Mouse (Mus musculus) stomach, postnatal 0 days (tissue): Measurements from ENCODE around the gene Nars2.

ENCODE experiments used
- CTCF ChIP-seq: IDR thresholded peaks from 2 replicates; pipeline ENCODE4 v1.5.1; 2016; ENCODE audit warnings: antibody characterized with exemption, low read depth, mild to moderate bottlenecking, moderate library complexity
- EP300 ChIP-seq: optimal IDR thresholded peaks from 2 replicates; pipeline ENCODE3; 2016; ENCODE audit warnings: antibody characterized with exemption

DNA sequence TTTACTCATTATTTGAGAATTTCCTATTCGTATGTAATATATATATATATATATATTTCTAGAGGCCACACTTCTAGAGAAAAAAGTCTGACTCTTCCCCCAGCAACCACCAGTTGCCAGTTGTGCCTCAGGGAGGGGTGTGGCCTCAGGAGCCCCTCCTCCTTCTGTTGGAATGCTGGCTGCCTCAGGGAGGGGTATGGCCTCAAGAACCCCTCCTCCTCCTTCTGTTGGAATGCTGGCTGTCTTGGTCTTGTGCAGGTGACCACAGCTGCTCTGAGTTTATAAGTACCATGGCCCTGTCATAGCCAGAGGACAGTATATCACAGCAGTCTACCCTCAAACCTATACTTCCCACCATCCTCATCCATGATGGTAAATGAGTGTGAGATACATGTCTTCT is 91.7 kb downstream of the Nars2 start:
- no peak for TF ChIP-seq EP300
- TF ChIP-seq CTCF, result no peak
